Mouse (Mus musculus) myocyte (in vitro differentiated cells): ENCODE data around the gene Fgl2.

Experiments used
- CEBPB ChIP-seq: IDR thresholded peaks from 2 replicates; pipeline ENCODE4 v1.6.1; 2011; ENCODE audit warnings: mild to moderate bottlenecking, moderate library complexity; ENCODE audit not compliant: poor library complexity, insufficient read depth, severe bottlenecking
- E2F4 ChIP-seq: IDR thresholded peaks from one replicate; pipeline ENCODE4 v1.6.1; 2011; ENCODE audit warnings: mild to moderate bottlenecking, control low read depth, moderate library complexity; ENCODE audit not compliant: insufficient read depth
- MAX ChIP-seq: IDR thresholded peaks from one replicate; pipeline ENCODE4 v1.6.1; 2011; ENCODE audit warnings: low read depth, mild to moderate bottlenecking, control low read depth
- MYOD1 ChIP-seq, 3 experiments: IDR thresholded peaks; one replicate each; pipeline ENCODE4 v1.6.1; 2011; ENCODE audit warnings: control low read depth in 2 of 3, low read depth in 2 of 3, mild to moderate bottlenecking in 2 of 3, moderate library complexity in 1 of 3; ENCODE audit not compliant: insufficient read length in 2 of 3, control insufficient read depth in 1 of 3
- POLR2A ChIP-seq: IDR thresholded peaks from one replicate; pipeline ENCODE4 v1.6.1; 2011; ENCODE audit warnings: low read depth, mild to moderate bottlenecking, control low read depth, moderate library complexity; ENCODE audit not compliant: insufficient read length
- POLR2AphosphoS2 ChIP-seq: IDR thresholded peaks from one replicate; pipeline ENCODE4 v1.6.1; 2011; ENCODE audit warnings: low read depth, control low read depth; ENCODE audit not compliant: insufficient read length
- REST ChIP-seq: IDR thresholded peaks from one replicate; pipeline ENCODE4 v1.6.1; 2011; ENCODE audit warnings: mild to moderate bottlenecking, control low read depth, moderate library complexity; ENCODE audit not compliant: insufficient read depth, insufficient read length
- SRF ChIP-seq: IDR thresholded peaks from one replicate; pipeline ENCODE4 v1.6.1; 2011; ENCODE audit warnings: low read depth; ENCODE audit not compliant: control insufficient read depth, insufficient read length
- TCF12 ChIP-seq: IDR thresholded peaks from one replicate; pipeline ENCODE4 v1.6.1; 2011; ENCODE audit warnings: mild to moderate bottlenecking, control low read depth; ENCODE audit not compliant: poor library complexity, insufficient read depth, severe bottlenecking
- TCF3 ChIP-seq: IDR thresholded peaks from one replicate; pipeline ENCODE4 v1.6.1; 2011; ENCODE audit warnings: low read depth, control low read depth; ENCODE audit not compliant: insufficient read length
- USF1 ChIP-seq: IDR thresholded peaks from one replicate; pipeline ENCODE4 v1.6.1; 2011; ENCODE audit warnings: low read depth, mild to moderate bottlenecking, control low read depth, moderate library complexity

GRCm38 (mm10) chr5:21326494-21326893, 45.9 kb upstream of the Fgl2 start:
- no peak for TF ChIP-seq MAX
- TF ChIP-seq E2F4, result no peak
- TF ChIP-seq POLR2A, result no peak
- TF ChIP-seq POLR2AphosphoS2, result no peak
- TF ChIP-seq TCF12, result no peak
- TF ChIP-seq CEBPB, result no peak
- TF ChIP-seq MYOD1 (IDR thresholded peaks at IDR 0.05; ENCODE audit: control insufficient read depth in 1 of 3, insufficient read length in 2 of 3, low read depth in 2 of 3), result no peak
- no peak for TF ChIP-seq SRF
- no peak for TF ChIP-seq USF1
- TF ChIP-seq REST, result no peak
- TF ChIP-seq TCF3, result no peak
